Mouse (Mus musculus) cortical plate, adult 2 months (tissue): ENCODE measurements at regions not wholly inside any gene's neighbourhood (a gene's known extent, or its start where the extent isn't known, plus 50 kb on each side); places are given as distances from the start of the nearest gene placed in this dataset.

ENCODE experiments used
- CTCF ChIP-seq: fragments of 200-500 bp; IDR thresholded peaks from 2 replicates; pipeline ENCODE4 v1.5.1; 2011; ENCODE audit warnings: mild to moderate bottlenecking, control low read depth, low read length; ENCODE audit not compliant: insufficient read depth; ENCODE audit errors: extremely low read depth
- POLR2A ChIP-seq: fragments of 200-500 bp; IDR thresholded peaks from 2 replicates; pipeline ENCODE4 v1.6.1; 2011; ENCODE audit warnings: mild to moderate bottlenecking, low read length, control low read depth; ENCODE audit not compliant: insufficient read depth; ENCODE audit errors: extremely low read depth

DNA sequence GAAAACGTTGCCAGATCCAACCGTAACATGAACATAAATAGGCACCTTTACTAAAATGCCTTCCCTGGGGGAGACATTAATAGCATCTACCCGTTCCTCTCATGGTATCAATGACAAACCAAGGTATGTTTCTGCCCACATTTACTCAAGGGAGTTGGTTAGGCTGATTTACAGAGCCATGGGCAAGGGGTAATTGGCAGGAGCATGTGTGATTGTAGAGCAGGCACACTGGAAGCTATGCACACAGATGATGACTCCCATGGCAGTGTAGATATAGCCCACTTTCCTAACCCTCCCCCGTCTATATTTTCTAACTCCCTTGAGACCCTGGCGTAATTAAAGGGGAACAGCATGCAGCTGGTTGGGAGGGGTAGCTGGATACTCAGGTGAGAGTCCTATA lies 183.6 kb upstream of the Mki67 start:
- TF ChIP-seq CTCF (no peak), POLR2A (no peak)
